Mouse (Mus musculus) heart, embryonic 10.5 days (tissue): Measurements from ENCODE around the gene Lactbl1. TPM values are rescaled to one million over a fixed set of nuclear protein-coding genes. Genes with fewer than 3 reads are reported as not detected.

ENCODE experiments used
- DNase-seq: peaks from one replicate; pipeline ENCODE4 v3.0.0-alpha.2; 2017; ENCODE audit warnings: low spot score
- H3K27ac ChIP-seq: fragments of 300-500 bp; sonication (generic); 2 replicates; pipeline ENCODE4 v1.5.1; 2016; ENCODE audit warnings: mild to moderate bottlenecking
- H3K27me3 ChIP-seq: fragments of 300-500 bp; sonication (generic); 2 replicates; pipeline ENCODE4 v1.6.1; 2016; ENCODE audit warnings: mild to moderate bottlenecking; ENCODE audit not compliant: poor library complexity, insufficient read depth, severe bottlenecking
- H3K36me3 ChIP-seq: fragments of 300-500 bp; sonication (generic); 2 replicates; pipeline ENCODE4 v1.6.1; 2016; ENCODE audit warnings: mild to moderate bottlenecking, moderate library complexity
- H3K4me1 ChIP-seq: fragments of 300-500 bp; sonication (generic); 2 replicates; pipeline ENCODE4 v1.6.1; 2016; ENCODE audit warnings: mild to moderate bottlenecking
- H3K4me3 ChIP-seq: fragments of 300-500 bp; sonication (generic); 2 replicates; pipeline ENCODE4 v1.5.1; 2016; ENCODE audit warnings: mild to moderate bottlenecking, moderate library complexity
- H3K9me3 ChIP-seq: fragments of 300-500 bp; sonication (generic); 2 replicates; pipeline ENCODE4 v1.6.1; 2016; ENCODE audit warnings: mild to moderate bottlenecking, moderate library complexity
- WGBS: fragments of 180-500 bp; shearing (Covaris S2); methylation state at CpG from one replicate; pipeline ENCODE4 v1.1.7; 2016; 5-methylcytosine and 5-hydroxymethylcytosine counted together
- polyA plus RNA-seq: library from polyadenylated mRNA; unstranded; fragments of >200 nt; fragmentation: Nextera tagmentation; extraction: Ambion mirVana; gene quantifications from 2 replicates; pipeline ENCODE4 v1.2.1, GENCODE M21; 2016

Gene Lactbl1
- not detected in 2 replicates for polyA plus RNA-seq

DNA sequence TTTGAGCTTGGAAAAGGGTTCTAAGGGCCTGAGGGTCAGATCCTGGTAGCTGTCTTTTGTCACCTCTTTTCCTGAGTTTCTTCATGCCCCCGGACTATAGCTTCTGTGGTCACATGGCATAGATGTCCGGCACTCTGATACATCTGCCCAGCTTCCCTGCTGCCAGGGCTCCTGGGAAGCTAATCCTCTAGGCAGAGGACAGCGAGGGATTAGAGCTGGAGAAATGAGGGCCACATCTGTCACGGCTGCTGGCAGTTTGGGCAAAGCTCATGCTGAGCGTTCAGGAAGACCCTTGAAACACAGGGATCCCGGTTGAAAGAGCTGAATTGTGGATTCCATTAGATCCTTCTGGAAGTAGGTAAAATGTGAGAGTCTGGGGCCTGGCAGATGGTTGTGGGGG, at the start of gene Lactbl1:
TSS of gene Lactbl1 (plus strand) at position 234 of the 400 bp plus-strand sequence.
- Histone ChIP-seq H3K36me3 (no peaks in the 10 kb centered on the region), H3K4me1 (peaks cover 11% of the 10 kb centered on the region), H3K27ac (no peak within 1 kb of the TSS), H3K27me3 (0 out of 2 replicates have a peak, but pooled peaks cover 16% of the 10 kb centered on the region), H3K4me3 (no peak within 1 kb of the TSS), H3K9me3 (no peaks in the 10 kb centered on the region)
- 37% methylated on average over 6 of the region's 6 CpGs for WGBS
- DNase-seq = no peak

DNA sequence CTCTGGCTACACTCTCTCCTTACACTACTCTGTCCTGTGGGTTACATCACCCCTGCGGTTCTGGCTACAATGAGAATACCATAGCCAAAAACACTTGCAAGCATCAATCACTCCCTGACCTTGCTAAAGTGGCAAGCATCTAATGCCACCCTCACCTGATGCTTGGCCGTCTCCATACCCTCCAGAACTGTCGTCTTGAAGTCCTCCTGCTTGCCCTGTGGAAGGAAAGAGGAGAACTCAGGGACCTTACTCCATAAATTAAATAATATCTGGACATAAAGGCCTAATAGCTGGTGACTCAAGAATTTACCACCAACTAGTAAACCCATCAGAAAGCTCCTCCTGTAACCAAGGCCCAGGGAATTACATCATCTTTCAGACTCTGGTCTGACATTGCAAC, 40.5 kb upstream of the Lactbl1 start:
- no peak for DNase-seq
- 0 out of 2 replicates have a peak, but pooled peaks cover 8% of the 10 kb centered on the region for H3K36me3 ChIP-seq
- WGBS = 80% methylated on average over 3 of the region's 3 CpGs
- H3K4me3 ChIP-seq = no peak overlapping the region
- no peaks in the 10 kb centered on the region for H3K9me3 ChIP-seq
- no peak overlapping the region for H3K27ac ChIP-seq
- no peaks in the 10 kb centered on the region for H3K27me3 ChIP-seq
- H3K4me1 ChIP-seq = peaks cover 7% of the 10 kb centered on the region

DNA sequence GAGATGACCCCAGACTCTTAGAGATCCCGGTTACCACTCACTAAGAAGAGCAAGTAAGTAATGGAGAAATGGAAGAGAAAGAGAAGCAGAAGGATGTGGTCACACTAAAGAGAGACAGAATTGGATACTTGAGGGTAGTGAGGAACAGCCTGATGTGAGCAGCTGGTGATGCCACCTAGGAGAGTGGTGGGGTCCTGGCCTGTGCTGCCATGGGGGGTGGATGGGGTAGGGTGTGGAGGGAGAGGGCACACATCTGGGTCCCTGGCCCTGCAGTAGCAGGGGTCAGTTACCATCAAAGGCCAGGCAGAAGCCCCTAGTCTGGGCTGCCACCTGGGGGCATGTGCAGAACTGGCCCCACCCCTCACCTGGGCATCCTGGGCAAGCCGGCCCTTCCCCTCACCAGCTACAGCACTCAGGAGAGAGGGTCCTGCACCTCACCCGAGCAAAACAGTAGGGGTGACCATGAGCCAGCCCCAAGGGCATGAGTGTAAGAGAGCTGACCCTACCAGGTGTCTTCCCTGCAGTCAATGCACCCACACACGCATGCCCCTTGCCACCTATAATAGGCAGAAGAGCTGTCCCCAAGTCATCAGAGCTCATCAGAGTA, 35.1 kb upstream of the Lactbl1 start:
- no peaks in the 10 kb centered on the region for H3K9me3 ChIP-seq
- 87% methylated on average over 4 of the region's 4 CpGs for WGBS
- no peak for DNase-seq
- no peak overlapping the region for H3K4me3 ChIP-seq
- H3K27ac ChIP-seq = peak overlapping the region; percentile 44; the same call in 1 of the 2 replicates
- peaks cover 17% of the 10 kb centered on the region for H3K4me1 ChIP-seq
- H3K27me3 ChIP-seq = no peaks in the 10 kb centered on the region
- peaks cover 30% of the 10 kb centered on the region for H3K36me3 ChIP-seq

DNA sequence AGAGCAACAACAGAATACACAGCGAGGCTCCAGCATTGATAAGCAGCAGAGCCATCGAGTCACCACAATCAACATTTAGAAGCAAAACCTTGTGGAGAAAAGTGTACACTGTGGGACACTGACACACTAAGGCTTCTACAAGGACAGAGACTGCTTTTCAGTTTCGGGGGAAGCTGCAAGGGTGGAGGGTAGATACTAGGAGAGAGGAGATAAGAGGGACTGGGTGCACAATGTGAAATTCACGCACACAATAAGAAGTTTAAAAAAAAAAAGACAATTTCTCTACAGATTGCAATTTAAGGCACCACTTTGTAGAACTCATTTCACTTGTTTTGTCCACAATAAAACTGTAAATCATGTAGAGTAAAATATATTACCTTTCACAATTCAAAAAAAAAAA, 34.4 kb upstream of the Lactbl1 start:
- Histone ChIP-seq H3K27ac (no peak overlapping the region), H3K36me3 (peaks cover 34% of the 10 kb centered on the region), H3K4me3 (no peak overlapping the region), H3K27me3 (no peaks in the 10 kb centered on the region), H3K4me1 (peaks cover 17% of the 10 kb centered on the region), H3K9me3 (no peaks in the 10 kb centered on the region)
- 56% methylated on average over 4 of the region's 4 CpGs for WGBS
- DNase-seq = no peak

DNA sequence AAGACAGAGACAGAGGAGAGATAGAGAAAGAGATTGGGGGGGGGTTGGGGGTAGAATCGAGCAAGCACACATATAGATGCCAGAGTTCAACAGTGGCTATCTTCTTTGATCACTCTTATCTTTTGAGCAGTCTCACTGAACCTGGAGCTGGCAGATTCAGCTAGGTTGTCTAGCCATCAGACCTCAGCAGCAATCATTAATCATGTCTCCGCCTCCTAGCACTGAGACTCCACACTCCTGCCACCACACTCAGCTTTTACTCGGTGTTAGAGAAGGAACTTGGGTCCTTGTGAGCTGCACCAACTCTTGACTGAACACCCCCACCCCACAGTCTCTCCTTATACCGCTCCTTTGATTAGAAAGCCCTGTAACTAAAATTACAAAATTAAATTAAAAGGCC, 30.3 kb upstream of the Lactbl1 start:
- peaks cover 21% of the 10 kb centered on the region for H3K4me1 ChIP-seq
- H3K36me3 ChIP-seq = peaks cover 26% of the 10 kb centered on the region
- H3K27me3 ChIP-seq = no peaks in the 10 kb centered on the region
- no peak for DNase-seq
- no peaks in the 10 kb centered on the region for H3K9me3 ChIP-seq
- H3K27ac ChIP-seq = no peak overlapping the region
- 65% methylated on average over 4 of the region's 4 CpGs for WGBS
- no peak overlapping the region for H3K4me3 ChIP-seq

DNA sequence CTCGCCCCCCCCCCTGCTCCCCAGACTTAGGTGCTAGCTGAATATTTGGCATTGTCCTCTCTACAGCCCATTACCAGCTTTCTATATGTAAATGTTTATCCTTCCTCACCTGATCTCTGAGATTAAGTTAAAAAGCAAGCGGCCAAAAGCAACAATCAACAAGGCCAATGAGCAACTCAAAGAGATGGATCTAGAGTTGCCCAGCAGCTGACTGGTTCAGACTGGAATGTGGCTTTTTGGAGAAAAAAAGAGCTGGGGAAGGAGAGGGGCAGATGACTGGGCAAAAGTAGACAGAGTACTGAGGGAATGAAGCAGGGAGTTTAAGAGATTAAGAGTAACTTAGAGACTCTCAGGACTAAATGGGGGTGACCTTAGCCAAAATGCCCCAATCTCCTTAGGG, 28.4 kb upstream of the Lactbl1 start:
- peaks cover 15% of the 10 kb centered on the region for H3K4me1 ChIP-seq
- H3K27ac ChIP-seq = no peak overlapping the region
- WGBS = 86% methylated on average over 2 of the region's 2 CpGs
- no peak overlapping the region for H3K4me3 ChIP-seq
- H3K27me3 ChIP-seq = no peaks in the 10 kb centered on the region
- H3K36me3 ChIP-seq = peaks cover 23% of the 10 kb centered on the region
- no peaks in the 10 kb centered on the region for H3K9me3 ChIP-seq
- DNase-seq = no peak

DNA sequence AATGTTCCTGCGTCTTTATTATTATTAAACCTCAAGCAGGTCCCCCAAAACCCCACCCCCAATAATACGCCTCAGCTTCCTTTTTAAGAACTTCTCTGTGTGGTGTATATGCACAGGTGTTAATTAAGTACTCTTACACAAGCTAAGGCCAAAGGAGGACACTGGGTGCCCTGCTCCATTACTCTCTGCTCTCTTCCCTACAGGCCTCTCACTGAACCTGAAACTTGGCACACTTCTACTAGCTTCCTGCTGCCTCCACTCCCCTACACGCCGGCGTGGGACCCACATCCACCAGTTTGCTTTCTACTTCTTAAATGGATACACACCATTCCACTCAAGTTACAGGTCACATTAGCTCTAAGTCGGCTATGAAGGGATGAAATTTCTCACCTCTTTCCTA, 27.2 kb upstream of the Lactbl1 start:
- 85% methylated on average over 6 of the region's 6 CpGs for WGBS
- H3K9me3 ChIP-seq = no peaks in the 10 kb centered on the region
- peaks cover 15% of the 10 kb centered on the region for H3K4me1 ChIP-seq
- H3K27ac ChIP-seq = no peak overlapping the region
- H3K36me3 ChIP-seq = peaks cover 17% of the 10 kb centered on the region
- no peak overlapping the region for H3K4me3 ChIP-seq
- no peaks in the 10 kb centered on the region for H3K27me3 ChIP-seq
- no peak for DNase-seq

DNA sequence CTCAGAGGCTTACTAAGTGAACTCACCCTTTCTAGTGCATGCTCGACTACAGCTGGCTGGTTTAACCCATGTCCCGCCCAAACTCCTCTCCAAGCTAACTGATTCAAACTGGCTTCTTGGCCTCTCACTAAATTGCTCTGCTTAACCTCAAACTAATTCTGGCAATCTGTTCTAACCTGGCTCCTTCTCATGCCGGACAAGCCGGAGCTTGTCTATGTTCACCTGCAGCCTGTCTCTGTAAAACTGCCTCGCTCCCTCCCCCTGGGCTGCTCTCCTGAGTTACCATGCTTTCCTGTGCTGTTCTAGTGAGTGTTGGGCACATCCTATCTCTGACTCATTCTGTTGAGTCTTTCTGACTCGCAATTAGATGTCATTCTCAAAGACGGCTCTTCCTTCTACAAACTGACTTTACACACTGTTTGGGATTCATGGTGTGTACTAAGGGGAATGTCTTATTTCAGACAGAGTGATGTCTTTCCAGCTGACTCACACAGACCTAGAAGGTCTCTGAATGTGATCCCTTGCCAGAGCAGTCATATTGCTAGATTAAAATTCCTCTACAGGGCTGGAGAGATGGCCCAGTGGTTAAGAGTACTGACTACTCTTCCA, 24.0 kb upstream of the Lactbl1 start:
- Histone ChIP-seq H3K9me3 (no peaks in the 10 kb centered on the region), H3K27ac (no peak overlapping the region), H3K4me1 (peaks cover 23% of the 10 kb centered on the region), H3K36me3 (peaks cover 4% of the 10 kb centered on the region; the same call in 1 of the 2 replicates), H3K4me3 (no peak overlapping the region), H3K27me3 (no peaks in the 10 kb centered on the region)
- no peak for DNase-seq
- 86% methylated on average over 7 of the region's 7 CpGs for WGBS

DNA sequence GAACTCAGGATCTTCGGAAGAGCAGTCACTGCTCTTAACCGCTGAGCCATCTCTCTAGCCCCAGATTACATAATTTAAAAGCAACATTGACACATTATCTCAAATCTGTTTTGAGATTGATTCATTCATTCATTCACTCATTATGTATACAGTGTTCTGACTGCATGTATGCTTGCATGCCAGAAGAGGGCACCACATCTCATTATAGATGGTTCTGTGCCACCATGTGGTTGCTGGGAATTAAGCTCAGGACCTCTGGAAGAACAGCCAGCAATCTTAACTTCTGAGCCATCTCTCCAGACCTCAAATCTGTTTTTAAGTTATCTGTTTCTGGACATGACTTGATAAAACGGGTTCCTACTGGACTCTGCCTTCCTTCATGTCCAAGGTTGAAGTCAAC, 22.6 kb upstream of the Lactbl1 start:
- Histone ChIP-seq H3K4me1 (peaks cover 15% of the 10 kb centered on the region), H3K27me3 (no peaks in the 10 kb centered on the region), H3K4me3 (no peak overlapping the region), H3K36me3 (peaks cover 4% of the 10 kb centered on the region; the same call in 1 of the 2 replicates), H3K27ac (no peak overlapping the region), H3K9me3 (no peaks in the 10 kb centered on the region)
- WGBS = 94% methylated on average over 3 of the region's 3 CpGs
- DNase-seq = no peak

DNA sequence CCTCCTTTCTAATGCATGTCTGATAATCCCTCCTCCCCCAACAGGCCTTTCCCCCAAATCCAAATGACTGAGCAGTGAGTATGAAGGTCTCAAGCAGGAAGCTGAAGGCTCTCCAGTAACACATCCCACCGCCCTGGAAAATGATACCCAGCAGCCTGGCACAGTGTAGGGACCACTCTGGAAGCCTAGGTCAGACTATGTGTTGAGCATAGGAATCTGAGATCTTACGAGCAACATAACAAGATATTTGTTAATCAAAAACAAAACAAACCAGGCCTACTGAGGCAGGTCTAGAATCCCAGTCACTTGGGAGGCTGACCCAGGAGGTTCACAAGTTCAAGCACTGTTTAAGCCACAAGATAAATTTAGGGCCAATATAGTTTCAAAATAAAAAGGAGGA, 21.9 kb upstream of the Lactbl1 start:
- 74% methylated on average over 2 of the region's 2 CpGs for WGBS
- Histone ChIP-seq H3K4me1 (peaks cover 15% of the 10 kb centered on the region), H3K36me3 (peaks cover 4% of the 10 kb centered on the region; the same call in 1 of the 2 replicates), H3K27ac (no peak overlapping the region), H3K27me3 (no peaks in the 10 kb centered on the region), H3K4me3 (peak overlapping the region; percentile 100), H3K9me3 (no peaks in the 10 kb centered on the region)
- no peak for DNase-seq

DNA sequence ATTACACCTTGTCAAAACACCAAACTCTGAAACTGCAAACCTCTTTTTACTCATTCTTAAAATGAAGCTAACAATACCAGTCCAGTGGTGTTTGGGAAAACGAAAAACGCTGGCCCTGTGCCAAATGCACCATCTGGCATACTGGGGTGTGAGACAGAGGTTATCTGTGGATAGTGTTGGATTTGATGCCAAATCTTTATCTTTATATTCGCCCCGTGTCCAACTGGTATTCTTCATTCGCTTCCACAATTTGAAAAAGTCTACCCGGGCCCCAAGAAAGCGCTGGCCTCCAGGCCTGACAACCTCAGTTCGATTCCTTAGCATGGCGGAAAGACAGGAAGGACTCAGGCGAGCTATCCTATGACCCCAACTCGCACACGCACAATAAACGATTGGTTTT, 20.9 kb upstream of the Lactbl1 start:
- H3K27ac ChIP-seq = peak overlapping the region; percentile 99
- no peak for DNase-seq
- H3K4me1 ChIP-seq = peaks cover 15% of the 10 kb centered on the region
- no peaks in the 10 kb centered on the region for H3K9me3 ChIP-seq
- peaks cover 4% of the 10 kb centered on the region; the same call in 1 of the 2 replicates for H3K36me3 ChIP-seq
- H3K4me3 ChIP-seq = peak overlapping the region; percentile 100
- 3% methylated on average over 13 of the region's 13 CpGs for WGBS
- no peaks in the 10 kb centered on the region for H3K27me3 ChIP-seq

DNA sequence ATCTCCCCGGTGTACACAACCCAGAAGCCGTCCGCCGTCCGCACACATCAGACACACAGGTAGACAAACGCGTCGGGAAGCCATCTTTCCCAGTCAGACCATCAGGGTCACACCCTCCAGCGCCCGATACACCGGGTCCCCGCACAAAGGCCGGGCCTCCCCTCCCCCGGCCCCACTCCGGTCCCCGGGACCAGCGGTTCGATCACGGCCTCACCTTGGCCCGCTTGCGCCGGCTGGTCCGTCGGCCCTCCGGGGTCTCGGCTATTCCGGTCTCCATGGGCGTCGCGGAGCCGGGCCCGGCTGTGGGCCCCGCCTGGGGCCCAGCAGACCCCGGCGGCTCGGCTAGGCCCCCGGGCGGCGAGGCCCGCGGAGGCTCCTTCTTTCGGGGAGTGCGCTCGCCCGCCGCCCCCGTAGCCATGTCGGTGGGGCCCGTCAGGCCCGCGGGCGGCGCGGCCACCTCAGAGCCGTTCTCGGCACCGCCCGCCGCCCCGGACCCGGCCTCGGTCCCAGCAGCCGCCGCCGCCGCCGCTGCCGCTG, 20.3 kb upstream of the Lactbl1 start:
- no peaks in the 10 kb centered on the region for H3K9me3 ChIP-seq
- no peaks in the 10 kb centered on the region for H3K27me3 ChIP-seq
- peaks cover 15% of the 10 kb centered on the region for H3K4me1 ChIP-seq
- peak; percentile 83 for DNase-seq
- under 1% methylated on average over 68 of the region's 68 CpGs for WGBS
- peak overlapping the region; percentile 100 for H3K4me3 ChIP-seq
- peaks cover 4% of the 10 kb centered on the region; the same call in 1 of the 2 replicates for H3K36me3 ChIP-seq
- peak overlapping the region; percentile 99 for H3K27ac ChIP-seq

DNA sequence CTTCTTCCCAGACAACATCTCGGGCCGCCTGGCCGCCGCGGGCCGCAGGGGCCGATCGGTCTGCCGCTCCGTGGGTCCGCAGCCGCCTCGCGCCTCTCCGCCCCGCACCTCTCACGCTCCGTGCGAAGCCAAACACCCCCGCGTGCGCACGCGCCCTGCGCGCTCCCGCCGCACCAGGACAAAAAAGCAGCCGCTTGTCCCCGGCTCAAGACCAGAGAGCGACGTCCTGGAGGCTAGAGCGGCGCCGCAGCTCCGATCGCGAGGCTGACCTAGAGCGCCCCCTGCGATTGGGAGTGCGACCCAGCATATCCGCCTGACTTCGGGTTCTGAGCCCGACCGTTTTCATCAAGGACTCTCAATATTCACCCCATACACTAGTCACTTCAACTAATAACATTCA, 19.9 kb upstream of the Lactbl1 start, which contains the start of gene Kdm1a:
TSS of gene Kdm1a (minus strand) at position 156 of the 400 bp plus-strand sequence.
- Histone ChIP-seq H3K27me3 (no peaks in the 10 kb centered on the region), H3K27ac (peak within 1 kb of the TSS; percentile 99), H3K4me3 (peak within 1 kb of the TSS; percentile 100), H3K4me1 (peaks cover 13% of the 10 kb centered on the region), H3K36me3 (peaks cover 4% of the 10 kb centered on the region; the same call in 1 of the 2 replicates), H3K9me3 (no peaks in the 10 kb centered on the region)
- peak; percentile 94 for DNase-seq
- WGBS = under 1% methylated on average over 45 of the region's 45 CpGs
